Mouse (Mus musculus) neural tube, embryonic 15.5 days (tissue): ENCODE results near the gene Rab8a. TPM values are rescaled to one million over a fixed set of nuclear protein-coding genes. Genes with fewer than 3 reads are reported as not detected.
"Not testable (repeated sequence)": the region's sequence is repeated elsewhere in the genome, so short reads cannot be mapped to it uniquely, and the experiment has no call there.

Source experiments
- ATAC-seq: fragments of 200-750 bp; cut with Nextera tagmentation; 2 replicates; pipeline ENCODE4 v1.8.0; 2017; ENCODE audit warnings: mild to moderate bottlenecking, moderate TSS enrichment, moderate library complexity; ENCODE audit not compliant: low FRiP score
- H3K27ac ChIP-seq: fragments of 300-500 bp; sonication (generic); replicated peaks from 2 replicates; pipeline ENCODE4 v1.5.1; 2015; ENCODE audit warnings: mild to moderate bottlenecking, inconsistent platforms
- H3K27me3 ChIP-seq: fragments of 300-500 bp; sonication (generic); replicated peaks from 2 replicates; pipeline ENCODE4 v1.6.1; 2015; ENCODE audit warnings: inconsistent platforms
- H3K36me3 ChIP-seq: fragments of 300-500 bp; sonication (generic); 2 replicates; pipeline ENCODE4 v1.6.1; 2015; ENCODE audit warnings: inconsistent platforms
- H3K4me1 ChIP-seq: fragments of 300-500 bp; sonication (generic); 2 replicates; pipeline ENCODE4 v1.6.1; 2015; ENCODE audit warnings: inconsistent platforms
- H3K4me2 ChIP-seq: fragments of 300-500 bp; sonication (generic); 2 replicates; pipeline ENCODE4 v1.6.1; 2015; ENCODE audit warnings: inconsistent platforms, mild to moderate bottlenecking, moderate library complexity
- H3K4me3 ChIP-seq: fragments of 300-500 bp; sonication (generic); replicated peaks from 2 replicates; pipeline ENCODE4 v1.5.1; 2015; ENCODE audit warnings: mild to moderate bottlenecking, inconsistent platforms
- H3K9ac ChIP-seq: fragments of 300-500 bp; sonication (generic); replicated peaks from 2 replicates; pipeline ENCODE4 v1.6.1; 2015; ENCODE audit warnings: mild to moderate bottlenecking, inconsistent platforms
- H3K9me3 ChIP-seq: fragments of 300-500 bp; sonication (generic); replicated peaks from 2 replicates; pipeline ENCODE4 v1.6.1; 2016; ENCODE audit warnings: inconsistent platforms
- WGBS: fragments of 180-500 bp; shearing (Covaris S2); methylation state at CpG from one replicate; pipeline ENCODE4 v1.1.7; 2015; ENCODE audit warnings: mixed read lengths; 5-methylcytosine and 5-hydroxymethylcytosine counted together
- polyA plus RNA-seq: library from polyadenylated mRNA; unstranded; fragments of >200 nt; fragmentation: Nextera tagmentation; extraction: Ambion mirVana; gene quantifications from 2 replicates; pipeline ENCODE4 v1.2.1, GENCODE M21; 2015

The Rab8a gene
- polyA plus RNA-seq, result 76.7 and 96.5 TPM in 2 replicates

DNA sequence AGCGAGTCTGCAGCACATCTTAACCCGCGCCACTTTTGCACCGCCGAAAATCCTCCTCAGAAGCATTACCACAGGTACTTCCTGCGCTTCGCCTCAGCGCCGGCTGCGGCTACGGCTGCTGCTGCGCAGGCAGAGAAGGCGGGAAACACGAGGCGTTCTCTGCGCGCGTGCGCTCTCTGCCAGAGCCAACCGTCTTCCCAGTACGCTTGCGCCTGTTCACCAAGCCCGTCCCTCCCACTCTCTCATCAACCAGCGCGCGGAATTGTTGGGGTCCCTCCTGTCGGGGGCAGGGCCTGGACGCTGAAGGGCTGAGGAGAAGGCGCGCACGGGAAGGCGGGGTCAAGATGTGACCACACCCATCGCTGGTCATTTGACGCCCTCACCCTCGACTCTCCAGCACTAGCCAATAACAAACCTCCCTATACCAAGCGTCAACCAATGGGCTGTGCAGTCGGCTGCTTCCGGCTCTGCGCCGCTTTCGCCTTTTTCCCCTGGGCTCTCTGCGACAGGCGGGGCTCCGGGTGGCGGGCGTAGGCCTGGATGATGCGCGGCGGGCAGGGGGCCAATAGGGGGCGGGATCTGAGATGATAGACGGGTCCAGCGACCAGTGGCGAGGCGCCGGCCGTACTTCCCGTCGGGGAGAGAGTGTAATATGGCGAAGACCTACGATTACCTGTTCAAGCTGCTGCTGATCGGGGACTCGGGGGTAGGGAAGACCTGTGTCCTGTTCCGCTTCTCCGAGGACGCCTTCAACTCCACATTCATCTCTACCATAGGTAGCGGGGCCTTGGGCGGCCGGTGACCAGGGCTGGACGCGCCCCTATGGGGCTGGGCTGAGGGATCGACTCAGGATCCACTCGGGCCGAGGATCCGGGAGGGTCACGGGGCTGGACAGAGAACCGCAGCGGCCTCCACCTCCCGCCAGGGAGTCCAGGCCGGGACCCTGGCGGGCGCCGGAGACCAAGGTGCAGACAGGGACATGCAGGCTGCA lies at the start of gene Rab8a:
Gene Rab8a, plus strand, starts transcription at position 494 of the 991 bp plus-strand sequence.
- Histone ChIP-seq H3K9ac (peak within 1 kb of the TSS; percentile 88), H3K9me3 (no peaks in the 10 kb centered on the region), H3K27me3 (no peaks in the 10 kb centered on the region), H3K36me3 (no peaks in the 10 kb centered on the region), H3K4me1 (peaks cover 33% of the 10 kb centered on the region), H3K4me2 (peak within 1 kb of the TSS; percentile 65), H3K27ac (peak within 1 kb of the TSS; percentile 86), H3K4me3 (peak within 1 kb of the TSS; percentile 90)
- under 1% methylated on average over 82 of the region's 82 CpGs for WGBS
- ATAC-seq, result peak; percentile 98

DNA sequence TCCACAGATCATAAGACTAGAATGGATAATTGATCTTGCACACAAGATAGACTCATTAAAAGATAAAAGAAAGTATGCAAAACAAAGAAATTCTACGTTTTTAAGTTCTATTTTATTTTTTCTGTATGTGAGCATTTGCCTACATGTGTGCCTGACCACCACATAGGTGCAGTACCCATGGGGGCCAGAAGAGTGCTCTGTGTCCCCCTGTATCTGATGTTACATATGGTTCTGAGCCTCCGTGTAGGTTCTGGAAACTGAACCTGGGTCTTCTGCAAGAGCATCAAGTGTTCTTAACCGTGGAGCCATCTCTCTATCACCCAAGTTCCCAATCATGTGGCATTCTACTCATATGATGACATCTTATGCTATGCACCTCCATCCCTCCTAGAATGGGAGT lies 48.5 kb upstream of the Rab8a start:
- ATAC-seq, result no peak
- H3K4me2 ChIP-seq, result no peak overlapping the region
- H3K4me1 ChIP-seq, result no peaks in the 10 kb centered on the region
- H3K9ac ChIP-seq, result no peak overlapping the region
- no peak overlapping the region for H3K4me3 ChIP-seq
- no peaks in the 10 kb centered on the region for H3K27me3 ChIP-seq
- WGBS, result 77% methylated on average over 3 of the region's 3 CpGs
- H3K36me3 ChIP-seq, result no peaks in the 10 kb centered on the region
- no peaks in the 10 kb centered on the region for H3K9me3 ChIP-seq
- no peak overlapping the region for H3K27ac ChIP-seq

DNA sequence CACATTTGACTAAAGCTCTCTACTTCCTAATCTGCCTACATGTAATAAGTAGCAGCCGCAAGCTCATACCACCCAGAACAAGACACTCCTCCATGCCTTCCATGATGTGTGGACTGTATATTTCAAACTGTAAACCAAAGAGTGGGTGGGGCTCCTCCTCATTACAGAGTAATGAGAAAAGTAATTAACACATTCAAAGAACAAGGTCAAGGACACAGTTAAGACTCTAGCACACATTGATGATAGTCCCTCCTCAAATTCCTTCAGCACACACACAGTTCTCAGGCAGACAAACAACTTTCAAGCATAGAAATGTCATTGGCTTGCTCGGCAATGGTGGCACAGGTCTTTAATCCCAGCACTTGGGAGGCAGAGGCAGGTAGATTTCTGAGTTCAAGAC lies 45.8 kb upstream of the Rab8a start:
- no peak overlapping the region for H3K4me3 ChIP-seq
- no peaks in the 10 kb centered on the region for H3K4me1 ChIP-seq
- no peak overlapping the region for H3K27ac ChIP-seq
- no peak overlapping the region for H3K9ac ChIP-seq
- no peaks in the 10 kb centered on the region for H3K36me3 ChIP-seq
- no peaks in the 10 kb centered on the region for H3K9me3 ChIP-seq
- H3K27me3 ChIP-seq, result no peaks in the 10 kb centered on the region
- 88% methylated on average over 2 of the region's 2 CpGs for WGBS
- no peak for ATAC-seq
- no peak overlapping the region for H3K4me2 ChIP-seq

DNA sequence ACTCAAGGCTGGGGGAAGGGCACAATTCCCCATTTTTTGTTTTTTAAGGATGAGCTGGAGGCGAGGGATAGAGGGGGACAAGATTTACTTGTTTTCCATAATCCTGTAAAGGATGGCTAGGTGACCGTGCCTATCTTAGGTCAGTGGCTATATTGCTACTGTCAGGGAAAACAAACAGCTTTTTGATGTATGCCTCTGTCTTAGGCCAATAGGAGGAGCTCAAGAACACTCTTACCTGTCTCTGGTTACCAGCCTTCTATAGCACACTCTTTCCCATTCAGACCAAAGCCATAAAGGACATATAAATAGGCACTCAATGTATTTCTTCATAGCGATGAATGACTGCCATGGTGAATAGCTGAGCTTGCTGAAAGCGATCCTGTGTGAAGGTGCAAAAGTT lies 42.4 kb upstream of the Rab8a start:
- Histone ChIP-seq H3K9ac (no peak overlapping the region), H3K4me1 (no peaks in the 10 kb centered on the region), H3K27me3 (no peaks in the 10 kb centered on the region), H3K27ac (no peak overlapping the region), H3K4me3 (no peak overlapping the region), H3K36me3 (no peaks in the 10 kb centered on the region), H3K4me2 (no peak overlapping the region), H3K9me3 (no peaks in the 10 kb centered on the region)
- WGBS, result 50% methylated on average over 4 of the region's 4 CpGs
- no peak for ATAC-seq

DNA sequence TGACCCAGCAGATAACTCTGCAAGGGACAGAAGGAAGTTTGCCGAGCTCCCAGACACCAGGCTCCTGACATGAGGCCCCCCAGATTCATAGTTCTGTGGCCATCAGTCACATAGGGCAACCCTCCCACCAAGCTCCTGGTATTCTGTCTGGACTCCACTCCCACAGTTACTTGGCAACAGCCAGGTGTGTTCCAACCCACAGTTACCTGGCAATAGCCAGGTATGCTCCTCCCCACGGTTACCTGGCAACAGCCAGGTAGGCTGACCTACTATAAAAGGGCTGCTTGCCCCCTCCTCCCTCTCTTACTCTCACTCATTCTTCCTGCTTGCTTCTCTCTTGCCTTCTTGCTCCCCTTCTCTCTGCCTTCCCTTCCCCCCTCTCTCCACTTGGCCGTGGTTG lies 39.5 kb upstream of the Rab8a start:
- not testable (repeated sequence) for H3K4me3 ChIP-seq, H3K4me2 ChIP-seq, ATAC-seq, H3K36me3 ChIP-seq, H3K27me3 ChIP-seq, H3K9ac ChIP-seq, H3K9me3 ChIP-seq, H3K4me1 ChIP-seq, H3K27ac ChIP-seq
- WGBS, result 58% methylated on average over 3 of the region's 3 CpGs

DNA sequence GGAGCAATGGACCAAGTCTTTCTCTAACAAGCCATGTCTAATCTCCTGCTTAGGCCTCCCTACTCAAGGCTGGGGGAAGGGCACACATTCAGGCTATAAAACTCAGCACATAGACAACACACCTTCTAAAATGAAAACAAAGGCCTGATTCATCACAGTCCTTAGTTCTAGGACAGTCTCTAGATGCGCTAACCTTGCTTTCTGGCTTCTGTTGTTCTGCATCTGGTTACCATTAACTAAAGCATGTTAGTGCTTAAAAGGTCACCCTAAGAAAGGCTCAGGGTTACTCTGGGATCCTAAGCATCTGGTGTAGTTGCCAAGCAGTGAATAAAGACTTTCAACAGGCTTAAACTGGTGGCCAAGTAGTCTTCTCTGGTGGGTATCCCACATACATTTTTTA lies 39.0 kb upstream of the Rab8a start:
- Histone ChIP-seq H3K27me3 (no peaks in the 10 kb centered on the region), H3K4me2 (no peak overlapping the region), H3K36me3 (no peaks in the 10 kb centered on the region), H3K27ac (no peak overlapping the region), H3K4me1 (no peaks in the 10 kb centered on the region), H3K4me3 (no peak overlapping the region), H3K9me3 (no peaks in the 10 kb centered on the region), H3K9ac (no peak overlapping the region)
- 52% methylated on average over 1 of the region's 1 CpGs for WGBS
- no peak for ATAC-seq

DNA sequence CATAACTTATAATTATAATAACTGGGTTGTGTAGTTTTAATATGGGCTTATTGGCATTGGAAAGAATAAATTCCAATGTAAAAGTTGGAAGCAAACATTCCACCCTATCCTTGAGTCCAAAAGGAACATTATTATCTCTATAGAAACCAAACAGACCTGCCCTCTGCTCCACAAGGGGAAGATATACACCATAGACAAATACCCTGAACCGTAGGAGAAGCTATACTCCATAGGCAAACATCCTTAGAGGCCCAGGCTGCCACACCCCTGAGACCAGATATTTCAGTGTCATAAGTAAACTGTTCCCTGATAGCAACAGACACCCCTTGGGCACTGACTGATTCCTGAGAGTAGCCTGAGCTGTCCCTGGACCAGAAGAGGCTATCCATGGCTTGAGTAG lies 33.2 kb upstream of the Rab8a start:
- Histone ChIP-seq H3K9me3 (no peaks in the 10 kb centered on the region), H3K36me3 (no peaks in the 10 kb centered on the region), H3K4me2 (no peak overlapping the region), H3K9ac (no peak overlapping the region), H3K4me1 (no peaks in the 10 kb centered on the region), H3K4me3 (no peak overlapping the region), H3K27ac (no peak overlapping the region), H3K27me3 (no peaks in the 10 kb centered on the region)
- whole genome bisulfite sequencing, result 81% methylated on average over 1 of the region's 1 CpGs
- no peak for ATAC-seq

DNA sequence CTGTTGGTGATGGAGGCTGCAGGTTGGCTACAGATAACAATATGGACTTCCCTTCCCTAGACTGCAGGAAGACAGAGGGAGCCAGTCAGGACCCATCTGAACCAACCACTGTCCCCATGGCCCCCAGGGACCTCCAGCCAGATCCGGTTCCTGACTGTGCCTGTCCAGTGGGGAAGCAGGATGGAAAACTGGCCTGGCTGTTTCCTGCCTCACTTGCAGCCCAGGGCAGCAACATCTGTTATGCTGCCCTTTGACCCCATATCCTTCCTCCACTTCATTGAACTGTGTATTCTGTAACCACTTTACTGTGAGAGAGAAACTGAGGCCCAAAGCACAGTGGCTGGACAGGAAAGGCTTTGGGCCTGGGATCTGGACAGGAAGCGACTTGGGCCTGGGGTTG lies 29.7 kb upstream of the Rab8a start:
- WGBS, result 86% methylated on average over 2 of the region's 2 CpGs
- ATAC-seq, result no peak
- no peak overlapping the region for H3K27ac ChIP-seq

DNA sequence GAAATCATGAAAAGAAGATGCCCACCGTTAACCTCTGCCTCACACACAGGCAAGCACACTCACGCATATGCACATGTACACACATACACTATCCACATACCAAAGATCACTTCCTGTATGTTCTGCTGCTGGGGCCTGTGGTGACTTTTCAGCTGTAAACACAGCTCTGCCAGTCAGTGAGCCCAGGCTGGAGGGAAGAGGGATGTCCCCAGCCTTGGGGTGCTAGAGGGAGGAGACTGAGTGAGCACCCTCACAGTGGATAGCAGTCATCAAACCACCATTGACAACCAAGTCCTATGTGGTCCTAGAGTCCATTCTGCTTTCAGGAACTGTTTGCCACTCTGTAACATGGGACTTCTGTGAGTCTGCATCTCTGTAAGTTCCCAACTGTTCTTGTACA lies 29.1 kb upstream of the Rab8a start:
- H3K36me3 ChIP-seq, result no peaks in the 10 kb centered on the region
- H3K4me3 ChIP-seq, result no peak overlapping the region
- H3K4me2 ChIP-seq, result no peak overlapping the region
- ATAC-seq, result no peak
- H3K27me3 ChIP-seq, result no peaks in the 10 kb centered on the region
- H3K27ac ChIP-seq, result no peak overlapping the region
- no peak overlapping the region for H3K9ac ChIP-seq
- 82% methylated on average over 2 of the region's 2 CpGs for WGBS
- H3K9me3 ChIP-seq, result no peaks in the 10 kb centered on the region
- peaks cover 11% of the 10 kb centered on the region for H3K4me1 ChIP-seq

More for the DNA sequence above, 29.7 kb upstream of the Rab8a start:
- H3K4me3 ChIP-seq, result no peak overlapping the region
- H3K4me1 ChIP-seq, result peaks cover 5% of the 10 kb centered on the region
- H3K4me2 ChIP-seq, result no peak overlapping the region
- H3K9ac ChIP-seq, result no peak overlapping the region
- no peaks in the 10 kb centered on the region for H3K27me3 ChIP-seq
- no peaks in the 10 kb centered on the region for H3K9me3 ChIP-seq
- H3K36me3 ChIP-seq, result no peaks in the 10 kb centered on the region

DNA sequence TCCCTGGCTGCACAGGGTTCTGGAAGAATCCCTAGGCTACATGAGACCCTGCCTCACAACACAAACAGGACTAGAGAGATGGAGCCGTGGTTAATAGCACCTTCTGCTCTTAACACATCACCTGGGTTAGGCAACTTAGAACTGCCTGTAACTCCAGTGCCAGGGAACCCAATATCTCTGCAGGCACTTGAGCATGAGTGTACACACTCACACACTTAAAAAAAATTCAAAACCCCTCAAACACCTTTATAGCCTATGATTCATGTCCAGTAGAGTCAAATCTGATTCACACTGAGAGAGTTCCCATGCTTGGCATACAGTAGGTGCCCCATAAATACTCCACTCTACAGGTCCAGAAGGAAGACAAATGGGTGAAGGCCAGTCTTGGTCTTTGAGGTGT lies 28.6 kb upstream of the Rab8a start:
- 100% methylated on average over 1 of the region's 1 CpGs for WGBS
- peaks cover 16% of the 10 kb centered on the region for H3K4me1 ChIP-seq
- no peak overlapping the region for H3K9ac ChIP-seq
- H3K4me3 ChIP-seq, result no peak overlapping the region
- no peak overlapping the region for H3K27ac ChIP-seq
- H3K9me3 ChIP-seq, result no peaks in the 10 kb centered on the region
- no peak for ATAC-seq
- no peak overlapping the region for H3K4me2 ChIP-seq
- no peaks in the 10 kb centered on the region for H3K36me3 ChIP-seq
- H3K27me3 ChIP-seq, result no peaks in the 10 kb centered on the region

DNA sequence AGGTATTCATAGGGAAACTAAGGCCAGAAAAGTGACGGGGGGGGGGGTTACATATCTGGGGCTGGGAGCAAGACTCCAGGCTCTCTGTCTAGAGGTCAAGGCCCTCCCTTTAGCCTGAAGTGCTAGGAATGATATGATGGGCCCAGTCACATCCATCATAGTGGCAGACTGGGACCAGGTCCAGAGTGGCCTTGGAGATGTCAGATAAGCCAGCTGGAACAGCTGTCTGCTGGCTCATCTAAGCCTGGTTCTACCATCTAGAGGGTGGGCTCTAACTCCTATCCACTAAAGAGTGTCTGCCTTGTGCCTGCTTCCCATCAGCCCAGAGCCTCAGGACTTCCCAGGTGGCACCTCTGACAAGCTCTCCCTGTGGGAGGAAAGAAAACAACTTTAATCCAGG lies 28.1 kb upstream of the Rab8a start:
- no peak for ATAC-seq
- Histone ChIP-seq H3K4me2 (no peak overlapping the region), H3K36me3 (no peaks in the 10 kb centered on the region), H3K9me3 (no peaks in the 10 kb centered on the region), H3K4me3 (no peak overlapping the region), H3K27me3 (no peaks in the 10 kb centered on the region), H3K4me1 (peaks cover 19% of the 10 kb centered on the region), H3K9ac (no peak overlapping the region), H3K27ac (no peak overlapping the region)
- 79% methylated on average over 1 of the region's 1 CpGs for WGBS

DNA sequence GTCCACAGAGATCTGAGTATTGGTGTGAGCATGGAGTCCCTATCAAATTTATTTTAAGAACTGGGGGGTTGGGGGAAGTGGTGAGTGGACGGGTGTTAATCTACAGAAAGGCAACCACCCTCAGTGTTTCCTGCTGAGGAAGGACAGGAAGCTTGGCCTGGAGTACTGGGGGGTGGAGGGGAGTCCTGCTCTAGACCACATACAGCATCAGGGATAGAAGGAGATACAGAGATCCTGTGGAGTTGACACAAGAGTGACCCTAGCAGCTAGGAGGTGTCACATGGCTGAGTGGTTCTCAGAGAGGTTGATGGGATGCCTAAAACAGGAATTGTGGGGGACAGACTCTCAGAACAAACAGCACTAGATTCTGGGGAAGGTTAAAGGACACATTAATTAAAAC lies 27.5 kb upstream of the Rab8a start:
- ATAC-seq, result no peak
- no peak overlapping the region for H3K4me3 ChIP-seq
- peaks cover 19% of the 10 kb centered on the region for H3K4me1 ChIP-seq
- WGBS, result 81% methylated on average over 1 of the region's 1 CpGs
- H3K27ac ChIP-seq, result no peak overlapping the region
- H3K9me3 ChIP-seq, result no peaks in the 10 kb centered on the region
- peaks cover 2% of the 10 kb centered on the region for H3K36me3 ChIP-seq
- no peak overlapping the region for H3K9ac ChIP-seq
- no peak overlapping the region for H3K4me2 ChIP-seq
- no peaks in the 10 kb centered on the region for H3K27me3 ChIP-seq
